Mouse (Mus musculus): ENCODE measurements around the gene Rora. TPM values are rescaled to one million over a fixed set of nuclear protein-coding genes. Genes with fewer than 3 reads are reported as not detected.
A peak's percentile ranks its signal among the peaks of the same experiment; 100 is the strongest.

Gene Rora
- total RNA-seq, 2 experiments from 2014 or later, result 56.5 to 109 TPM

GRCm38 (mm10) chr9:69227806-69228205, 574.2 kb downstream of the Rora start:
- no peak for DNase-seq

GRCm38 (mm10) chr9:69229935-69230334, 576.3 kb downstream of the Rora start:
- peak in 1 of 2 experiments; percentile 44 for DNase-seq

GRCm38 (mm10) chr9:69234526-69234925, 580.9 kb downstream of the Rora start:
- DNase-seq, result no peak

- DNase-seq, result peak; percentile 40
Observed at GRCm38 (mm10) chr9:69237316-69237715, 583.7 kb downstream of the Rora start.

- no peak for DNase-seq
Observed at GRCm38 (mm10) chr9:69242538-69242937, 589.0 kb downstream of the Rora start.

- no peak for DNase-seq
Observed at GRCm38 (mm10) chr9:69243626-69244025, 590.0 kb downstream of the Rora start.

GRCm38 (mm10) chr9:69246225-69246624, 592.6 kb downstream of the Rora start:
- DNase-seq, result no peak

GRCm38 (mm10) chr9:69249586-69249985, 596.0 kb downstream of the Rora start:
- no peak for DNase-seq

- DNase-seq, result no peak
Observed at GRCm38 (mm10) chr9:69250326-69250725, 596.7 kb downstream of the Rora start.

- DNase-seq, result no peak
Observed at GRCm38 (mm10) chr9:69258506-69258905, 604.9 kb downstream of the Rora start.

- peak; percentile 93 to 94 for DNase-seq
Observed at GRCm38 (mm10) chr9:69259382-69259781, 605.8 kb downstream of the Rora start.

GRCm38 (mm10) chr9:69265151-69265550, 611.6 kb downstream of the Rora start:
- DNase-seq, result no peak

GRCm38 (mm10) chr9:69270374-69270773, 616.8 kb downstream of the Rora start:
- DNase-seq, result no peak

- no peak for DNase-seq
Observed at GRCm38 (mm10) chr9:69270931-69271330, 617.3 kb downstream of the Rora start.

GRCm38 (mm10) chr9:69272884-69273283, 619.3 kb downstream of the Rora start:
- no peak for DNase-seq

- DNase-seq, result peak; percentile 31 to 42
Observed at GRCm38 (mm10) chr9:69274766-69275485, 621.3 kb downstream of the Rora start.

GRCm38 (mm10) chr9:69277256-69277655, 623.7 kb downstream of the Rora start:
- DNase-seq, result no peak

- no peak for DNase-seq
Observed at GRCm38 (mm10) chr9:69285011-69285410, 631.4 kb downstream of the Rora start.

- DNase-seq, result no peak
Observed at GRCm38 (mm10) chr9:69288113-69288512, 634.5 kb downstream of the Rora start.

- DNase-seq, result no peak
Observed at GRCm38 (mm10) chr9:69288586-69288985, 635.0 kb downstream of the Rora start.

- peak; percentile 95 for DNase-seq
Observed at GRCm38 (mm10) chr9:69289056-69290017, 635.8 kb downstream of the Rora start.

GRCm38 (mm10) chr9:69290018-69290880, 636.7 kb downstream of the Rora start:
- peak; percentile 46 to 53 for DNase-seq
